Mouse (Mus musculus) layer of hippocampus, adult 6 months (tissue): Measurements from ENCODE around the gene Zfp536. TPM values are rescaled to one million over a fixed set of nuclear protein-coding genes. Genes with fewer than 3 reads are reported as not detected.

Source experiments
- long read RNA-seq, 2 experiments: library from polyadenylated mRNA; unstranded; transcript quantifications; one replicate each; pipeline ENCODE4 v2.0.0; 2019 to 2020
- polyA plus RNA-seq: library from polyadenylated mRNA; unstranded; fragments of <200 nt; fragmentation: Nextera tagmentation; gene quantifications from 2 replicates; pipeline ENCODE4 v1.2.3, GENCODE M21; 2021

Zfp536 gene
- polyA plus RNA-seq = 9.5 and 9.8 TPM in 2 replicates
- long read RNA-seq, experiment 1, full-length matches to known transcripts = 1 of 20 reads
- long read RNA-seq, experiment 1, partial matches to known transcripts = 6 of 20 reads
- long read RNA-seq, experiment 1, other reads (novel, unspliced or antisense) = 13 of 20 reads
- long read RNA-seq, experiment 2, full-length matches to known transcripts = 16 of 56 reads
- long read RNA-seq, experiment 2, partial matches to known transcripts = 26 of 56 reads
- long read RNA-seq, experiment 2, other reads (novel, unspliced or antisense) = 14 of 56 reads

GRCm38 (mm10) chr7:37773312-37773702, at the start of gene Zfp536:
TSS of gene Zfp536 (minus strand) at chr7:37773641.

Other genes with a start within 250 kb of the Zfp536 start
- 23.0 and 24.8 TPM in 2 replicates for gene Uri1, start 249.9 kb upstream of the Zfp536 start, polyA plus RNA-seq